Mouse (Mus musculus): ENCODE results near the gene Mrpl1.

- no peak for TF ChIP-seq POLR2AphosphoS2 (IDR thresholded peaks at IDR 0.05; ENCODE audit: insufficient read length, low read depth)
- TF ChIP-seq TCF12 (IDR thresholded peaks at IDR 0.05; ENCODE audit: insufficient read depth, poor library complexity, severe bottlenecking): no peak
- TF ChIP-seq MAX (IDR thresholded peaks at IDR 0.05; ENCODE audit: low read depth): no peak
- no peak for TF ChIP-seq E2F4 (IDR thresholded peaks at IDR 0.05; ENCODE audit: insufficient read depth)
- no peak for TF ChIP-seq POLR2A (IDR thresholded peaks at IDR 0.05; ENCODE audit: insufficient read length, low read depth)
- no peak for TF ChIP-seq SRF (IDR thresholded peaks at IDR 0.05; ENCODE audit: control insufficient read depth, insufficient read length, low read depth)
- no peak for TF ChIP-seq USF1 (IDR thresholded peaks at IDR 0.05; ENCODE audit: low read depth)
- peak; percentile 68 for TF ChIP-seq CEBPB (IDR thresholded peaks at IDR 0.05; ENCODE audit: insufficient read depth, poor library complexity, severe bottlenecking)
- TF ChIP-seq MYOD1 (IDR thresholded peaks at IDR 0.05; ENCODE audit: control insufficient read depth in 1 of 3, insufficient read length in 2 of 3, low read depth in 2 of 3): no peak
- TF ChIP-seq MYOG (IDR thresholded peaks at IDR 0.05; ENCODE audit: control insufficient read depth in 1 of 3, insufficient read depth in 1 of 3, insufficient read length in 2 of 3, low read depth in 2 of 3): no peak
Measured at GRCm38 (mm10) chr5:96306271-96306670, 97.0 kb downstream of the Mrpl1 start.

Measured in myocyte (in vitro differentiated cells).